Mouse (Mus musculus): ENCODE data around the gene Mfsd7a. TPM values are rescaled to one million over a fixed set of nuclear protein-coding genes. Genes with fewer than 3 reads are reported as not detected.
"Not testable (repeated sequence)": the region's sequence is repeated elsewhere in the genome, so short reads cannot be mapped to it uniquely, and the experiment has no call there.

Mfsd7a gene
- 0.46 TPM in 1 of 2 replicates, not detected in the other for total RNA-seq (2017)

- peak; percentile 88 for ATAC-seq (replicated peaks; ENCODE audit: low read depth, poor library complexity, severe bottlenecking)
Observed at GRCm38 (mm10) chr5:108448785-108449668, at the start of gene Mfsd7a. Mfsd7a (minus strand) TSS chr5:108448891.

GRCm38 (mm10) chr5:108486148-108486547 is 37.5 kb upstream of the Mfsd7a start:
- not testable (repeated sequence) for ATAC-seq (replicated peaks; ENCODE audit: low read depth, poor library complexity, severe bottlenecking)

GRCm38 (mm10) chr5:108485239-108485638 is 36.5 kb upstream of the Mfsd7a start:
- peak; percentile 97 for ATAC-seq (replicated peaks; ENCODE audit: low read depth, poor library complexity, severe bottlenecking)

- ATAC-seq (replicated peaks; ENCODE audit: low read depth, poor library complexity, severe bottlenecking), result no peak
Observed at GRCm38 (mm10) chr5:108483006-108483405, 34.3 kb upstream of the Mfsd7a start.

DNA sequence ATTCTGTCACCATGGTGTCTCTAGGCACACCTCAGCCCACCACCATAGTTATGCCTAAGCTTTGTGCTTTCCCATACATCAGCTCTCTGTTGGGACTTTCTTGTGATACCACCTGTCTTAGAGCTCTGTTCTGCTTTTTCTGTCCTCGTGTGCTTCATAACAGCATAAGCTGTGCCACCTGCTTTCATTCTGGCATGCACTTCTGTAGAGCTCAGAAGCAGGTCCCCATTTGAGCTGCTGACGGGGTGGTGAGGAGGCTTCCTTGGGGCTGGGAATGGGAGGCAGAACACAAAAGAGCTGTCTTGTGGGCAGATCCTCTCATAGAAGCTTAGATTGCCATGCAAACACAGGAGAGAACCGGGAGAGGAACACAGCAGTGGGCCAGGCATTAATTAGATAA is 27.3 kb upstream of the Mfsd7a start:
- ATAC-seq (replicated peaks; ENCODE audit: low read depth, poor library complexity, severe bottlenecking), result no peak

DNA sequence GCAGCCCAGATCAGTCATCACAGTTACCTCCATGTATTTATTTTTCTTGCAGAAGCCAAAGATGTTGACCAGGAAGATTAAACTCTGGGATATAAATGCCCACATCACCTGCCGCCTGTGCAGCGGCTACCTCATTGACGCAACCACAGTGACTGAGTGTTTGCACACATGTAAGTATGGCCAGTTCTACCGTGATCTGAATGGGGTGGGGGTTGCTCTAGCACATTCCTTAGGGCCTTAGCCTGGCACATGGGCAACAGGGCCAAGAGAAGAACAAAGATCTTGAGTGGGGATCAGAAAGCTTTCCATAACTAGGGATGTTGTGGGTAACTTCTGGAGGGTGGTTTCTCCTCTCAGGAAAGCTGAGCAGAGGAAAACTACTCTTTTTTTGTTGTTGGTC is 25.0 kb upstream of the Mfsd7a start:
- no peak for ATAC-seq (replicated peaks; ENCODE audit: low read depth, poor library complexity, severe bottlenecking)

DNA sequence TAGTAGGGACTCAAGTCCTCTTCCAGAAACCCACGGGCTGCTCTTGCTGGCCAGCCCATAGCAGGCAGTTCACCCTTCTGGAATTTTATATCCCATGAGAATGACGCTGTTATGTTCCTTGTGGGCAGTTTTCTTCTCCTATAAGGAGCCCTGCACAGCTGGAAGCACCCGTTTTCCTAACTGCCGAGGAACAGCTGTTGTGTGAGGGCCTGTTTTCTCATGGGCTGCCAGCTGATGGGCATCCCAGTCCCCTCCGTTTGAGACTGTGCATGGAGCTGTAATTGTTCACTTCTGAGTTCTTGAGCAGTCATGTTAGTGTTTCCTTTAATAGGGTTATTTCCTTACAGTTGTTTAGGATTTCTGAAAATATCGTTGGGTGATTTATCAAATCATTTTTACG is 20.9 kb upstream of the Mfsd7a start:
- no peak for ATAC-seq (replicated peaks; ENCODE audit: low read depth, poor library complexity, severe bottlenecking)

- ATAC-seq (replicated peaks; ENCODE audit: low read depth, poor library complexity, severe bottlenecking), result no peak
Observed at GRCm38 (mm10) chr5:108466647-108467046, 18.0 kb upstream of the Mfsd7a start.

GRCm38 (mm10) chr5:108465131-108465891 is 16.6 kb upstream of the Mfsd7a start:
- ATAC-seq (replicated peaks; ENCODE audit: low read depth, poor library complexity, severe bottlenecking), result no peak

DNA sequence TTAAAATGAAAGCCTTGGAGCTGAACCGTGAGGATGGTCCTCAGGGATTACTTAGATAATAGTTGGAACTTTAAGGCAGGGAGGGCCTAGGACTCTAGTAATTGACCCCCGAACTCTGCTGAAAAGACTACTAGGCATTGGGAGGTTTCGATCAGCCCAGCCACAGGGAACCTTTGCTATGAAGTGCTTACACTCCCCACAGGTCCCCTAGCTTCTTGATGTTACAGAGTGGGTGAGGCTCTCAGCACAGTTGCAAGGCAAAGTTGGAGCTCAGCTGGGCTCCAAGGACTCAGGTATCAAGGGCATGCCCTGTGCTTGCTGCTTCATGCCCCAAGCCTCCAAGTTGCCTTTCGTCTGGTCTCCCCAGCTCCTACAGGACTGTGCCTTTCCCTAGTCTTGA is 13.8 kb upstream of the Mfsd7a start:
- ATAC-seq (replicated peaks; ENCODE audit: low read depth, poor library complexity, severe bottlenecking), result no peak

- ATAC-seq (replicated peaks; ENCODE audit: low read depth, poor library complexity, severe bottlenecking), result peak; percentile 95
Observed at GRCm38 (mm10) chr5:108461082-108462065, 12.7 kb upstream of the Mfsd7a start, which contains the start of gene Pcgf3. Pcgf3 (plus strand) TSS chr5:108461232.

GRCm38 (mm10) chr5:108460461-108460860 is 11.8 kb upstream of the Mfsd7a start:
- ATAC-seq (replicated peaks; ENCODE audit: low read depth, poor library complexity, severe bottlenecking), result no peak

DNA sequence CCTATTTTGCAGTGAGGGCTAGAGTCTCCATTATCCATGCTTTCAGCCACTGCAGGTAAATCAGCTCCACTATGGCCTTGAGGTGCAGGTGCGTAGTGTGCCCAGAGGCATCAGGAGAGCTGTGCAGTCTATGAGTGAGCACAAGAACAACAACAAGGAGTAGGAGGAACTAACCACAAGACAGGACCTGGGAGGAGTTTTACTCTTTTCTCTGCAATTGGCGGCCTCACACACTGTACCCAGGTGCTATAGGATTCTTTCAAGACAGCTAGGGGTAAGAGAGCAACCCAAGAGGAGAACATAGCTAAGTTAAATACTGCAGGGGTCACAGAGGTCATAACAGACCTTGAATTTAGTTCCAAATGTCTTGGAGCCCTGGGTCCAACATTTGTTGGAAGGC is 10.0 kb upstream of the Mfsd7a start:
- no peak for ATAC-seq (replicated peaks; ENCODE audit: low read depth, poor library complexity, severe bottlenecking)

DNA sequence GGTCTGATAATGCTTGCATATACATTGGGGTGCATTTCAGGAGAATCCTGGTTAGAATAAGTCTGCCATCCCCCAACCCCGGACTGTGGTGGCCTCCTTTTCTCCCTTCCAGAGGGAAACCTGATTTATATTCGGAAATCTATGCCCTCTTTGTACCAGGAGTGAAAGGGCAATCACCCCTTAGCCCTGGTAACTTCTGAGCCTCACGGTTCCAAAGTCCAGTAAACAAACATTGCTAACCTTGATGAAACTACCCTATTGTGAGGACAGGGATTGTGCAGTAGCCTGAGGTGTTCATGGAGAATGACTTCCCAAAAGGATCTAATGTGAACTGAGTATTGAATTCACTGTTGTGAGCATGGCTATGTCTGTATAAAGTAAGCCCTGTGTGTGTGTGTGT is 5.4 kb upstream of the Mfsd7a start:
- ATAC-seq (replicated peaks; ENCODE audit: low read depth, poor library complexity, severe bottlenecking), result no peak

- ATAC-seq (replicated peaks; ENCODE audit: low read depth, poor library complexity, severe bottlenecking), result no peak
Observed at GRCm38 (mm10) chr5:108452422-108452821, 3.7 kb upstream of the Mfsd7a start.

DNA sequence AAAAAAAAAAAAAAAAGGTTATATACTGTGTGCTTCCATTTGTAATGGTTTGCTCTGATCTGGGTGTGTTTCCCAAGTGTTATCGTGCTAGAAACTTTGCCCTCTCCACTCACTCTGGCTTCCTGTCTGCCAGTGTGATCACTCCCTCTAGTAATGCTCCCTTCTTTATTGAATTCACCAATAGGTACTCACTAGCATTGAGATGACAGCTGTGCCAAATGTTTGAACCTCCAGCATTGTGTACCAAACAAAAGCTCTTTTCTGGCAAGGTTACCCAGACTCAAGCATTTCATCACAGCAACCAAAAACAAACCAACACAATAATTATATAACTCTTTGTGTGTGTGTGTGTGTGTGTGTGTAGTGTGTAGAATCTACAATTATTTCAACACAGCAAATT is 2.9 kb upstream of the Mfsd7a start:
- no peak for ATAC-seq (replicated peaks; ENCODE audit: low read depth, poor library complexity, severe bottlenecking)

DNA sequence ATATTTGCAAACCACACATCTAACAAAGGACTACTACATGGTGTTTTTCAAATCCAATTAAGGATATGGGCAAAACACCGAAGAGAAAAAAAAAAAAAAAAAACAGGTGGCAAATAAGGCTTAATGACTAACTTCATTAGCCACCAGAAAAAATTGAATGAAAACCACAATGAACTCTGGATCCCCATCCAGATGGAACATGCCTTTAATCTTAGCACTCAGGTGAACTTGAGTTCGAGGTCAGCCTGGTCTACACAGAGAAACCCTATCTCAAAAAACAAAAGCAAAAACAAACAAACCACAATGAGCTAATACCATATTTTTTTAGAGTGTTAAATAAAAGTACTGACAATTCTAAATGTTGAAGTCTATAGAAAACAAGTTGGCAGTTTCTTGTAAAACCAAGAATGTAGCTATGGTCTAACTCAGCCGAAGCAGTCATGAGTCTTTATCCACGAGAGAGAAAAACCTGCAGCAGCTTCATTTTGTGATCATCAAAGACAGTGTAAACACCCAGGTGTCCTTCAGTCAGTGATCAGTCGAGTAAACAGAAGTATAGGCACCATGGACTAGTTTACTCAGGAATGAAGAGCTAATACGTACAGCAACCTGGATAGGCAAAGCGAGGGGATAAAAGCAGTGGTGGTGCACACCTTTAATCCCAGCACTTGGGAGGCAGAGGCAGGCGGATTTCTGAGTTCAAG is 2.3 kb upstream of the Mfsd7a start:
- no peak for ATAC-seq (replicated peaks; ENCODE audit: low read depth, poor library complexity, severe bottlenecking)

- 0 out of 2 replicates have a peak, but pooled peaks have one; percentile 13 for ATAC-seq (replicated peaks; ENCODE audit: low read depth, poor library complexity, severe bottlenecking)
Observed at GRCm38 (mm10) chr5:108447857-108448256, 834 bp downstream of the Mfsd7a start.

- peak; percentile 17 for ATAC-seq (replicated peaks; ENCODE audit: low read depth, poor library complexity, severe bottlenecking)
Observed at GRCm38 (mm10) chr5:108446973-108447372, 1.7 kb downstream of the Mfsd7a start.

Measured in common myeloid progenitor, adult 5-6 weeks (primary cell).